Mouse (Mus musculus): ENCODE measurements around the gene Adcy7.

Gene Adcy7

DNA sequence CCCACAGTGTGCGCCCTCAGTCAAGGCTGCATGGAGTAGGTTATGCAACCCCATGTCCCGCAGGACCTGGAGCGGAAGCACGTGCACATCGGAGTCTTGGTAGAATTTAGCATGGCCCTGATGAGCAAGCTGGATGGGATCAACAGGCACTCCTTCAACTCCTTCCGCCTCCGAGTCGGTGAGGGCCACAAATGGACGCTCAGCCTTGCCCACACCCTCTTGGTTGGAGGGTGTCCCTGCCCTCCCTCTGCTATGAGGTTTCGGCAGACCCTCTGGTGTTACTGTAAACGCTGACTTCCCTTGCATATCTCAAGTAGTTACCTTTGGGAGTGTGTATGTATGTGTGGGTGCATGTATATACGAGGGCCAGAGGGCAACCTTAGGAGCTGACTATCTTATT, 54.1 kb downstream of the Adcy7 start:
- DNase-seq (ENCODE audit: low read depth in 1 of 2, low spot score in 2 of 2) = no peak

DNA sequence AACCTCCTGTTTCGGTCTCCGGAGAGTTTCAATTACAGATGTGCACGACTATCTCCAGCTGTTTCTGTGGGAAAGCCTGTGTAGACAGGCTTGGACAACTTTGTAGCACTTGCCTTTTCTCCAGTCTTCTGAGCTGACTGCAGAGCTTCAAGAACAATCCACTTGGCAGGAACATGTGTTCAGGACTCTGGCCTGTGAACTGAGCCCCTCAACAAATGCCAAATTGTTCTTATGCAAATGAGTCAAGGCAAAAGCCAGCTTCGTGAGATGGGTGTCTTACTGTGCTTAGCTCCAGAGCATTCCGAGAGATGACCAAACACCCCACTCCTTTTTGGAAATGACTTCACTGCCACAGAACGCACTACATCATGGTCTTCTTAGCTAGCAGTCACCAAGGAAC, 56.5 kb downstream of the Adcy7 start:
- no peak for DNase-seq (ENCODE audit: low read depth in 1 of 2, low spot score in 2 of 2)

DNA sequence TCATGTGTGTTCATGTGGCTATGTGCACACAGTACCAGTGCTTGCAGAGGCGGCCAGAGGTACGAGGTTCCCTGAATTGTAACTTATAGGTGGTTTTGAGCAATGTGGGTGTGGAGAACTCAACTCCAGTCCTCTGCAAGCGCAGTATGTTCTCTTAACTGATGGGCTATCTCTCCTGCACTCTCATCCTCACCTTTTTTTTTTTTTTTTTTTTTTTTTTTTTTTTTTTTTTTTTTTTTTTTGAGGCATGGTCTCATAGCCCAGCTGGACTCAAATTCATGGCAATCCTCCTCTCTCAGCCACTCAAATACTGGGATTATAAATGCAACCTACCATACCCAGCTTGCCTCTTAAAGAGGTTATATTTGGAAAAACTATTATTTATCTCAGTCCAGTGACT, 58.6 kb downstream of the Adcy7 start:
- no peak for DNase-seq (ENCODE audit: low read depth in 1 of 2, low spot score in 2 of 2)

DNA sequence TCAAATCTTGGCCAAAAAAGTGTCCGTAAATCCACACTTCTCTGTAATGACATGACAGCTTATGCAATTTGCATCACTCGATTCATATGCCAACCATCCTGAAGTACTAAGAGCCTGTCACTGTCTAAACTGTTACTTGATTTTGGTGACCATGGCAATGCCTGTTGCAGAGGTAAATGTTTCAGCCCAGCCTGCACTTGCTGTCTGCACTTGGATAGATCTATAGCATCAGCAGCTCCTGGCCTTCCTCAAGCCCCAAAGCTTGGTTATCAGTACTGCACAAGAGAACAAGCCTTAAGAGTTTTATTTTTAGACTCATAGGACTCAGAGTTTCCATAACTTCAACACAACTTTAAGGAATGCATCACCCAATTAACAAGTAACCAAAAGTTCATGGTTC, 62.2 kb downstream of the Adcy7 start:
- DNase-seq (ENCODE audit: low read depth in 1 of 2, low spot score in 2 of 2) = no peak

DNA sequence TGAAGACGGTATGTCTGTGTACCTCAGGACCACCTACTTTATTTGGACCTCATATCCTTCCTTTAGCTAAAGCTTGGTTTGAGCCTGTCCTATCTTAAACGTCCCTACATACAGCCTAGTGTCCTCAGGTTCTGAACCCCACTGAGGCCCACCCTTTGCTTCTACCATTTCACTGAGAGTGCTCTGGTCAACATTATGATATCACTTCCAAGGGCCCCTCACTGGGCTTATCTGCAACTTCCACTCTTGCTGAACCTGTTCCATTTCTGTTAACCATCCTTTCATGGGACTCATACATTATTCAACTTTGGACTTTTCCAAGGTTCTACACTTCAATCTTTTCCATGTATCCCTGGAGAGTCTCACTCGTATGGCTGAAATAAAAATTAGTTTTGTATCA, 62.8 kb downstream of the Adcy7 start:
- no peak for DNase-seq (ENCODE audit: low read depth in 1 of 2, low spot score in 2 of 2)

DNA sequence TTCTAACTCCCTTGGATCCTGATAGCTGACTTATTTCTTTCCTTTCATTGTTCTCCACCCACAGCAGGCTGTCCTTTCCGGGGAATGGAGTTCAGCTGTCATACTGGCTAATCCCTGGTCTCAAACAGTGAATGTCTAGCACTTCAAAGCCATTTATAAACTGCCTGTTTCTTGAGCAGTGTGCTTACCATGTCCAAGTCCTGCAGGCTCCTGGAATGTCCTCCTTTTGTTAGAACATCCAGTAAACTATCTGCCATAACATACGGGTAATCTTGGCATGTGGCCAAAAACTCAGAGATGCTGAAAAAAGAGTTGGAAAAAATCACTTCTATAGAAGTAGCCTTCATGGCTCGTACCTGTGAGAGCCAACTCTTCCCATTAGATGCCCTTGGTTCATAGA, 67.0 kb downstream of the Adcy7 start:
- DNase-seq (ENCODE audit: low read depth in 1 of 2, low spot score in 2 of 2) = no peak

DNA sequence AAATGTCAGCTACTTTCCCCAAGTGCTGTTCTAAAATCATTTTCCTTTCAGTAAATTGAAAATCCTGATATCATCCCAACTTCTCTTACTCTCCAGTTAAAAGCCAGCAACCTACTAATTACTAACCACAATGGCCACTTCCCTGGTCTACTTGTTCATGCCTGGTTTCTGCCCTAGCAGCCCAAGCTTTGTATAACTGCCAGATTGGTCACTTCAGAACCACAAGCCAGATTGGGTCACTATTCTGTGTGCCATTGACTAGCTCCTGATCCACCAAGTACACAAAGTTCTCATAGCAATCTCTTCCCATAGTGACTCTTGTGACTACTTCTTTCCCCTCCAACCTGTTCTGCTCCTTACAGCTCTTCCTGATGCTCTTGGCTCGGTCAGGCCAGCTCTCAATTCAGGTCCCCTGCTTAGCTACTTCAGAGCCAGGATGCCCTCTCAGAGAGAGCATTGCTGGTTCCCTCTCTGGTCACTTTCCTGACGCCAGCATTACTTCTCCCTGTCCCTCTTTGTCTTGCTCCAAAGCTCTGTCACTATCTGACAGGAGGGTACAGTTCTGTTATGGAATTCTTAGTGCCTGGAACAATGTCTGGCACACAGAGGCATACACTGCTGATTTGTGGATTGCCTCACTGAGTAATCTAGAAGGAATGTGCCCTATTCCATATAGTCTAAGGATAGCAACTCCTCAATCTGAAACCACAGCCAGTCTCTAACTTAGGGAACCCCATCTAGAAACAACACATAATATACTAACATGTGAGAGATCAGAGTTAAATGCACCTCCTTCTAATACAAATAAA, 67.9 kb downstream of the Adcy7 start:
- no peak for DNase-seq (ENCODE audit: low read depth in 1 of 2, low spot score in 2 of 2)

DNA sequence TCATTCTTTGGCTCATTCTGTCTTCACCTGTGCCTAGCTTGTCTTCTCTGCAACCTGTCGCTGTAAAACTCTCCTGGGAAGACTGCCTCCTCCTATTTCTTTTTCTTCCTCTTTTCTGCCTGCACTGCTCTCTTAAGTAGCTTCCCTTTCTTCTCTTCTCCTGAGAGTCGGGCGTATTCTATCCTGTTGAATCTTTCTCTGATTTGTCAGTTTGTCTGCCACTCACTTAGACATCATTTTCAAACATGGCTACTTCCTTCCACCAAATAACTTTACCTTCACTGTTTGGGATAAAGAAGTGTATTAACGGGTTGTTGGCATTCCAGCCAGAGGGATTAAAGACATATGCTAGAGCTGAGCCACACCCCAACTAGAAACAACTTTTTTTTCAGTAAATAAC, 69.8 kb downstream of the Adcy7 start:
- no peak for DNase-seq (ENCODE audit: low read depth in 1 of 2, low spot score in 2 of 2)

DNA sequence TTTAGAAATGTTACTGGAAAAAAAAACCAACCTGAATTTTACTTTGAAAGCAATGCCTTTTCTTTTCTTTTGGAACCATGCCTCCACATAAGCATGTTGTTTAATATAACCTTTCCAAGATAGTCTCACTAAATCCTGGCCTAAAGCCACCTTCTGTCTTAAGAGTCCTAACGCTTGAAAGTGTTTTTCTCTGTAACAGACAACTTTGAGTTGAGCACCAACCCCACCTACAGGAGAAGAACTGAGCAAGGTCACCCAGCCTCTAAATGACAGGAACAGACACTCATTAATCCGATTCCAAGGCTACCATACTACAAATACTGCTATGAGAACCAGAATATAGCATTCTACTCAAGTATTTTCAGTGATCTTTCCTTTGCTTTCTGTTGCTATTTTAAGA, 76.8 kb downstream of the Adcy7 start:
- no peak for DNase-seq (ENCODE audit: low read depth in 1 of 2, low spot score in 2 of 2)

DNA sequence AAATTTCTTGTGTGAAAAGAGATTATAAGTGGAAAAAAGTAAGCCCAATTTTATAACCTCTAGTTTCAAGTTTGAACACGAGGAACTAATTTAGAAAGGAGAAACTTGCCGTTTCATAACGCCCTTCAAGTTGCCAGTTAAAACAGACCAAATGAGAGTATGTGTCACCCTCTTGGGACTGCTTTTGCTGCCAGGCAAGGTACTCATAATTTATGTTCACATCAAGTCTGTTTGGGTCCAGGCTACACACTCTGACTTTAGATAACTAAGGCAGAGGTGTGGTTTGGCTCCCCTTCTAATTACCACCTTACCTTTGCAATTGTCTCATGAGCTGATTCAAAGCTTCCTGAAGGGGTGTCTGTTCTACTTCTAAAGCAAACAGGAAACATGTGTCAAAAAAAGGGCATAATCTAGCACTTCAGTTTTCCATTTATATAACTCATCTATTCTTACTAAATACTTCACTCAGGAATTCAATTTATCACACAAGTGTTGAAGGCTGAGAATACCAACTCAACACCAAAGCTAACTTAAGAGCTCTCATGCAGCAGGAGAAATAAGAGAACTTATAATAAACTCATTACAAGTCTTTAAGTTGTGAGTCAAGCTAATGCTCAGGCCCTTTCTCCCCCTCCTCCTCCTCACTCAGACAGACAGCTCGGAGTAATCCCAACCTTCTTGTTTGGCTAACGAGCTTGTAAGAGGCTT, 85.2 kb downstream of the Adcy7 start:
- no peak for DNase-seq (ENCODE audit: low read depth in 1 of 2, low spot score in 2 of 2)

DNA sequence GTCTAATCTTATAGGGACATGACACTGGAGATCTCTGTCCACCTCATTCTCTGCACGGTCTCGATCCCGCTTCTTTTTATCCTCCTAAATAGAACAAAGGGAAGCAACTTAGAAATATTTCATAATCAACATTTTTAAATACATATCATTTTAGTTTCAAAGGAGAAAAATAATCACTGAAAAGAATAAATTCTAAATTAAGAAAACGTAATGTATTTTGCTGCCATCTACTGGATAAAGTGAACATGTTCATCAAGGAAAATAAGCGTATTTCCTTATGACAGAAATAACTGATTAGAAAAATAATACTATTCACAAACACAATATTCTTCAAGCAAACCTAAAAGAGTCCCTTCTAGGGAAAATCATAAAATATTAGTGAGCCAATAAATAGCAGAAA, 85.7 kb downstream of the Adcy7 start:
- no peak for DNase-seq (ENCODE audit: low read depth in 1 of 2, low spot score in 2 of 2)

DNA sequence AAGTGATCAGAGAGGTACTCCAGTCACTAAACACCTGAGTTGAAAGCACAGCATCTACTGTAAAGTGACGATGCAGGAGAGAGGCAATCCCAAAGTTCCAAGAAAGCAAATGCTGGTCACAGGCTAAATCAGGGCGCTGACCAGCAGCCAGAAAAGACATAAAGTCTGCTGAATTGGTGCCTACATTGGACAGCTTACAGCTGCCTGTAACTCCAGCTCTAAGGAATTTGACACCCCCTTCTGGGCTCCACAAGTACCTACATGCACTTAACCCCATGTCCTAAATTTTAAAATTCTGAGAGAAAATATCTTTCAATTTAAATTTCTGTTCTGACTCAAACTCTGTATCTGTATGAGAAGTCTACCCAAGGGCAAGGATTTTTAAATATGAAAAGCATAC, 87.8 kb downstream of the Adcy7 start:
- DNase-seq (ENCODE audit: low read depth in 1 of 2, low spot score in 2 of 2) = no peak

DNA sequence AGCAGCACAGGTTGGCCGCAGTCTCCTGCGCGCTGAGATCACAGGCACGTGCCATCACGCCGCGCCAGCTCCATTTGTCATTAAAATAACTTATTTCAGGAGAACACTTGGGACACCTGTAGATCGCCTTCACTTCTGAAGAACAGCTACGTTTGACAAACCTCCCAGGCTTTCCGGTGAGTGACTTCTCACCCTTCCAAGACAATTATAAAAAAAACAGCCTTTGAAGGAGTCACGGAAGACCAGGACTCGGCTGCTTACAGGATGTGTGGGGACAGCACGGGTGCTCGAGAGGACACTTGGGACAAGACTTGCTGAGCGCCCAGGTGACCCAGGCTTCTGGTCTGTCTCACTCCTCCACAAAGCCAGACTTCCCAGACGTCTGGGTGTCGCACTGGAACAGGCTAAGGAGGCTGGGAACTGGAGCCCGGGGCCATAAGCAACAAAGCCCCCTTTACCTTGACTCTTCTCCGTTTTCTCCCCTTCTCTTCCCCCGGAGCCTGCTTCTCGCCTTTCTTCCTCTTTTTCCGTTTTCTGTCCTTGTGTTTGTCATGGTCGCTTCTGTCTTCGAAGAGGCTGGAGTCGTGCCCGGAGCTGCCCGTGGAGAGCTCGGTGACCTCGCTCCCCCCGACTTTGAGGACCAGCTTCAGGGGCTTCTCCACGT, 89.0 kb downstream of the Adcy7 start:
- DNase-seq (ENCODE audit: low read depth in 1 of 2, low spot score in 2 of 2) = peak in 1 of 2 experiments; percentile 8

DNA sequence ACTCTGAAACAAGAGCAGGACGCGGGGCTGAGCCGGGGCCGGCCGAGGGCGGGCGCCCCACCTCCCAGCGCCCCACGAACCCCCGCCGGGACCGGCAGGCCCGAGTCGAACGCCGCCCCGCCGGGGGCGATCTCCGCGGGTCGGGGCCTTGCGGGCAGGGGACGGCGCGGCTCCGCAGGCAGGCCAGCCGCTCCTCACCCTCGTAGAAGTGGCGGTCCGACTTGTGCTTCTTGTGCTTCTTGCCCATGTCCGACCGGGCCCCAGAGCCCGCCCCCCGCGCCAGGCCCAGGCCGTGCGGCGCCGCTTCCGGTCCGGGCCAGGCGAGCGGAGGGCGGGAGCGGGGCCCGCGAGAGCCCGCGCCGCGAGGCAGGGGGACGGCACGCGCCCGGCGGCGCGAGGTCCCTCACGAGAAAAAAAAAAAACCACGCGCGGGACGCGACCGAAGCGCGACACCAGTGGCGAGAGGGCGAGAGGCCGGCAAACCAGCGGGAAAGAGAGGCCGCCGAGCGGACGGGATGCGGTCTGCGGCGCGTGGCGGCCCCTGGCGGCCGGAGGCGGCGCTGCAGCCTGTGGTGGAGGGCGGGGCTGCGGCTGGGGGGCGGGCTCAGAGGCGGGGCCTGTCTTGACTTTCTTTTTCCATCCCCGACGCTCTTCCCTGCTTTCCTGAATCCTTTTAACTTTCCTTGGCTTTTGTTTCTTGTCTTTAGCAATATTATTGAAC, 89.7 kb downstream of the Adcy7 start, which contains the start of gene Brd7:
Brd7 (minus strand) TSS at position 487 of the 721 bp plus-strand sequence.
- DNase-seq (ENCODE audit: low read depth in 1 of 2, low spot score in 2 of 2) = peak; percentile 40 to 76

DNA sequence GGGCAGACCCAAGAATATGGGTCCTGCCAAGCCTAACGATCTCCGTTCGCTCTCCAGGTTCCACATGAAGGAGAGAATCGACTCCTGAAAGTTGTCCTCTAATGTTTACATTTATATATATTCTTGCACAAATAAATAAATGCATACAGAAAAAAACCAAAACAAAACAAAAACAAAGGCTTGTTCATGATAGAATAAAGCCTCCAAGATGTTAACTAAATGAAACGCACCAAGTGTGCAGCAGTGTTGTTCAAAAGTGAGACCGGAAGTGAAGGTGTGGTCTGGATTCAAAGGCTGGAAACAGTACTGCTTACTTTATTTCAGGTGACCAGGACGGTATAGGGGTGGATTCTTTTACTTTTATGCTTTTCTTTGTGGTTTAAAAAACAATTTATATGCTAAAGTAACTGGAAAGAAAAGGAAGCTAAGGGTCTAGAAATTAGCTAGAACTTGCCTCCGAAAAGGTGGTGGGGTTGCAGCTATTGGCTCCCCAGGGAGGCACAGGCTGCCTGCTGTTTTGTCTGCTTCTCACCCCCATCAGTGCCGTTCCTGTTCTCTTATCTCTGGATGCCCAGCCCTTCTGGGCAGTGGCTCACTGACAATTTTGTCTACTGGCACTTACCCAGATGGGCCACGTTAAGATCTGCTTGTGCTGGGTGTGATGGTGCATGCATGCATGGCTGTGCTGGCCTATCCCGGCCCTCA, 90.4 kb downstream of the Adcy7 start:
- no peak for DNase-seq (ENCODE audit: low read depth in 1 of 2, low spot score in 2 of 2)

DNA sequence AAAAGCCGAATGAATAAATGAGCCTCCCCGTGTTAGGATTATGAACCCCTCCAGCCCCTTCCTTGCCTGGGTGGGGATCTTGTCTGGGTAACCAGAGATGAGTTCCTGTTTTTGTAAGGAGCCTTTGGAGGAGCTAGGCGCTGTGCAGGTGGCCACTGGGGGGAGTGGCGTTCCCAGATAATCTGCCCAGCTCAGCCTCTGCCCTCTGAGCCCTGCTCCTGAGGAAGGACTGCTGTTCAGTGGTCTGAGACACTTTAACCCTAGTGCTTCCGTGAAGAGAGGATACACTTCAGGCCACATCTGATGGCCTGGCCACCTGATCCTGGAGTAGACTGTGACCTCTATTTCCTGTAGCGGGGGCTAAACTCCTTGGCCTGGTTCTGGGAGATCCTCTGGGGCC, 97.0 kb downstream of the Adcy7 start:
- no peak for DNase-seq (ENCODE audit: low read depth in 1 of 2, low spot score in 2 of 2)

DNA sequence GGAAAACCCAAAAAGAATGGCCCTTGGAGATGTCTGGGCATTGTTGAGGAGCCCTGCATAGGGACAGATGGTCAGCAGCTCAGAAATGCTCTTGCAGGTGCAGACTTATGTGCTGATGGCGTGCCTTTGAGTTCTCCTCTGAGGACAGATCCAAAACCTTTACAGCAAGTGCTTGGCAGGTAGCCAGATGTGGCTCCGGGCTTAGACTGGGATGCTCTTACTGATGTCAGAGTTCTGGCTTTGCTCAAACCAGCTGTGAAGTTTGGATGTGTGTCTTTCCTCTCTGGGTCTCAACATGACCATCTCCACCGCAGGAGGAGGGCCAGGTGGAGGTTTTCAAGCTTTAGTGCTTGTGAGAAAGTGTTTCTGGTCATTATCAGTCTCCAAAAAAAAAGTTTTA, 97.6 kb downstream of the Adcy7 start:
- DNase-seq (ENCODE audit: low read depth in 1 of 2, low spot score in 2 of 2) = no peak

DNA sequence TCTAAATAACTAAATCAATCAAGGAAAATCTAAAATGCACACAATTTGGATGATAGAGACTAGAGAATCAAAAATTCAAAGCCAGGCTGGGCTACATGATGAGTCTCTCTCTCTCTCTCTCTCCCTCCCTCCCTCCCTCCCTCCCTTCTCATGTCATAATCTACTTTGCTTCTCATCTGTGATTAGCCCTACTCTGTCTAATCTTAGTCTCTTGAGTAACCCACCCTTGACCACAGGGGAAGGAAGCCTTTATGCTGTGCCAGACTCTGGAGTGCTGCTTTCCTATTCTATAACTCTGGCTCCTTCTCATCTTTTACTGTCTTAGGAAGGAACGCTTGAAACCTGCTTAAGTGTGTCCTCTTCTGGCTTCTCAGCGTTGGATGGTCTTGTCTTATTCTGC, 99.3 kb downstream of the Adcy7 start:
- no peak for DNase-seq (ENCODE audit: low read depth in 1 of 2, low spot score in 2 of 2)

DNA sequence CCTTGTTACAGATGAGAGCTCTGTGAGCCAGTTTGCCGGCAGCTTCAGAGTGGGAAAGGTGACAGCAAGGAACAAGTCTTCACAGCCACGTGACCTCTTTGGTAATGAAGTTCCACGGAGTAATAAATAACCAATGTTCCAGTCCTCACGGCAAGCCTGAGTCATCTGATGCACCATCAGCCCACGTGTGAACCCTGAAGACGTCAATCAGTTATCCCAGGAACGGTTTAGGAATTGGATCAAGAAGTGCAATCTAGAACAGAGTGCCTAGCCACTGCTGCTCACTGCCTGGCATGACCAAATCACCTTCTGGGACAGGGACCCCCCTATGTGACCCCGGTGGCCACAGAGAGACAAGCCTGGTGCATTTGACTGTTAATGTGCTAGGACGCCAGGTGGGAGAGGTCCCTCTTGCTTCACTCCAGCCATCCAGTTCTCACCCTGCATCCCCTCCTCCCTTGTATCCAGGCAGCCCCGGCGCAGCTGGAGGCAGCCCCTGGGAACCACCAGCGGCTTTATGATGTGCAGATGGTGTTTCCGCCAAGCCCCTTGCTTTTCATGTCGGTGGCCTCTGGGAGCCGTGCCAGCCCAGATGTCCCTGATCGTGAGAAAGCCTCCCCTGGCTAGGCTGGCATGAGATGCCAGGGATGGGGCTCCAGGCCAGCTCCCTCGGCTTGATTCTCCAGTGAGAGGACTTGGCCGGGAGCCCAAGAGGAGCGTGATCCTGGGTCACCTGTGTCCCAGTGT, 104.8 kb downstream of the Adcy7 start:
- no peak for DNase-seq (ENCODE audit: low read depth in 1 of 2, low spot score in 2 of 2)

Measured in monocyte, adult 2 months (primary cell).